Comparison of ENCODE assay signal across 8 mouse cellular contexts in genomic region chr7:30089405-30089804, GRCm38 (mm10). TPM values are rescaled to one million over a fixed set of nuclear protein-coding genes. Genes with fewer than 3 reads are reported as not detected.
DNase-seq lines count a peak whose midpoint lies in the region; ATAC-seq and TF ChIP-seq lines count a peak whose summit lies in the region.

No protein-coding gene starts in this region.

- DNase-seq in kidney, postnatal 10 days: no peak
- DNase-seq in embryonic facial prominence, embryonic 14.5 days (ENCODE audit: low spot score): no peak
- peak; percentile 20 for DNase-seq in induced T-regulatory cell, adult 2 months (ENCODE audit: low read depth)
- no peak for DNase-seq in adrenal gland, adult 8-10 months
- DNase-seq in urinary bladder, postnatal 4 days (ENCODE audit: low spot score in 2 of 2): no peak
- no peak for DNase-seq in adipocyte (ENCODE audit: low spot score)

- peaks cover 14% of the 10 kb centered on the region for H3K79me2 ChIP-seq in myocyte (ENCODE audit: control insufficient read depth, insufficient read depth)

- H3K36me3 ChIP-seq in kidney, embryonic 16.5 days (ENCODE audit: insufficient read depth, low read length): peaks cover 15% of the 10 kb centered on the region
- peaks cover 26% of the 10 kb centered on the region for H3K36me3 ChIP-seq in embryonic facial prominence, embryonic 14.5 days (ENCODE audit: control insufficient read depth, insufficient read depth, low read length)
- H3K36me3 ChIP-seq in myocyte (ENCODE audit: control insufficient read depth, insufficient read depth): no peaks in the 10 kb centered on the region

- peak overlapping the region; percentile 82 for H3K9ac ChIP-seq in kidney, embryonic 16.5 days (replicated peaks; ENCODE audit: low read length)
- peak overlapping the region; percentile 76 for H3K9ac ChIP-seq in embryonic facial prominence, embryonic 14.5 days (ENCODE audit: low read depth, low read length)

- ATAC-seq in kidney, embryonic 16.5 days (ENCODE audit: low FRiP score, low TSS enrichment): no peak
- ATAC-seq in embryonic facial prominence, embryonic 14.5 days (ENCODE audit: low read depth): no peak

- peak overlapping the region; percentile 80 for H3K4me3 ChIP-seq in kidney, embryonic 16.5 days (ENCODE audit: low read length)
- H3K4me3 ChIP-seq in embryonic facial prominence, embryonic 14.5 days (ENCODE audit: low read depth, low read length): peak overlapping the region; percentile 60
- peak overlapping the region; percentile 72 for H3K4me3 ChIP-seq in myocyte

- 11% methylated on average over 6 of the region's 6 CpGs for WGBS in kidney, embryonic 16.5 days
- WGBS in embryonic facial prominence, embryonic 14.5 days: 9% methylated on average over 6 of the region's 6 CpGs

- H3K4me1 ChIP-seq in kidney, embryonic 16.5 days (ENCODE audit: insufficient read depth, low read length): peaks cover 24% of the 10 kb centered on the region
- peaks cover 16% of the 10 kb centered on the region for H3K4me1 ChIP-seq in embryonic facial prominence, embryonic 14.5 days (ENCODE audit: control insufficient read depth, insufficient read depth, low read length)

- no peak overlapping the region for H3K27ac ChIP-seq in kidney, embryonic 16.5 days (ENCODE audit: low read length)
- H3K27ac ChIP-seq in embryonic facial prominence, embryonic 14.5 days (replicated peaks; ENCODE audit: low read depth, low read length): no peak overlapping the region

- no peaks in the 10 kb centered on the region for H3K27me3 ChIP-seq in kidney, embryonic 16.5 days (ENCODE audit: insufficient read depth, low read length)
- H3K27me3 ChIP-seq in embryonic facial prominence, embryonic 14.5 days (replicated peaks; ENCODE audit: control insufficient read depth, insufficient read depth, low read length): no peaks in the 10 kb centered on the region
- H3K27me3 ChIP-seq in myocyte (ENCODE audit: control insufficient read depth, insufficient read depth, insufficient read length): no peaks in the 10 kb centered on the region

- peak overlapping the region; percentile 85 for H3K4me2 ChIP-seq in kidney, embryonic 16.5 days (replicated peaks; ENCODE audit: low read depth, low read length)
- peak overlapping the region; percentile 74 for H3K4me2 ChIP-seq in embryonic facial prominence, embryonic 14.5 days (ENCODE audit: low read depth, low read length)
- H3K4me2 ChIP-seq in myocyte (ENCODE audit: low read depth): peak overlapping the region; percentile 80

- H3K9me3 ChIP-seq in kidney, embryonic 16.5 days (ENCODE audit: low read length): no peaks in the 10 kb centered on the region
- no peaks in the 10 kb centered on the region for H3K9me3 ChIP-seq in embryonic facial prominence, embryonic 14.5 days (ENCODE audit: control insufficient read depth, low read length)

- TF ChIP-seq POLR2A in myocyte (IDR thresholded peaks at IDR 0.05; ENCODE audit: insufficient read length, low read depth): no peak

- H3ac ChIP-seq in myocyte (ENCODE audit: control insufficient read depth, insufficient read length): peak overlapping the region; percentile 35

TF ChIP-seq in myocyte, 11 proteins besides CTCF, POLR2A, EP300 and RAD21:
- TF ChIP-seq POLR2AphosphoS2 (IDR thresholded peaks at IDR 0.05; ENCODE audit: insufficient read length, low read depth) (no peak), MAX (IDR thresholded peaks at IDR 0.05; ENCODE audit: low read depth) (no peak), TCF12 (IDR thresholded peaks at IDR 0.05; ENCODE audit: insufficient read depth, poor library complexity, severe bottlenecking) (no peak), MYOD1 (IDR thresholded peaks at IDR 0.05; ENCODE audit: control insufficient read depth in 1 of 3, insufficient read length in 2 of 3, low read depth in 2 of 3) (no peak), TCF3 (IDR thresholded peaks at IDR 0.05; ENCODE audit: insufficient read length, low read depth) (no peak), E2F4 (IDR thresholded peaks at IDR 0.05; ENCODE audit: insufficient read depth) (no peak), CEBPB (IDR thresholded peaks at IDR 0.05; ENCODE audit: insufficient read depth, poor library complexity, severe bottlenecking) (no peak), MYOG (IDR thresholded peaks at IDR 0.05; ENCODE audit: control insufficient read depth in 1 of 3, insufficient read depth in 1 of 3, insufficient read length in 2 of 3, low read depth in 2 of 3) (no peak), SRF (IDR thresholded peaks at IDR 0.05; ENCODE audit: control insufficient read depth, insufficient read length, low read depth) (no peak), REST (IDR thresholded peaks at IDR 0.05; ENCODE audit: insufficient read depth, insufficient read length) (no peak), USF1 (IDR thresholded peaks at IDR 0.05; ENCODE audit: low read depth) (no peak)
TF ChIP-seq in myocyte: peak in this region for 0.

RNA-seq across cellular contexts. Expression of gene Gm26920, which starts 0.8 kb away (rescaled TPM):
- 1.6 and 2.1 TPM in 2 replicates for polyA plus RNA-seq in kidney, embryonic 16.5 days (2015; fragmentation: Nextera tagmentation; extraction: Ambion mirVana)
- polyA plus RNA-seq in embryonic facial prominence, embryonic 14.5 days (2014; fragmentation: Nextera tagmentation; extraction: Ambion mirVana): 1.4 and 2.5 TPM in 2 replicates
- polyA plus RNA-seq in myocyte (2012; fragmentation: generic; extraction: Trizol): 0.32 TPM
- total RNA-seq in adrenal gland, adult 8-10 months (2022): 1 to 10 TPM in 1 of 4 experiments, under 1 TPM in 1, not detected in 2; 0.48 to 2.2 TPM

RNA-seq across cellular contexts. Expression of gene Zfp566, which starts 0.9 kb away (rescaled TPM):
- 12.5 and 13.6 TPM in 2 replicates for polyA plus RNA-seq in kidney, embryonic 16.5 days (2015; fragmentation: Nextera tagmentation; extraction: Ambion mirVana)
- polyA plus RNA-seq in embryonic facial prominence, embryonic 14.5 days (2014; fragmentation: Nextera tagmentation; extraction: Ambion mirVana): 7.9 and 11.2 TPM in 2 replicates
- 4.3 TPM for polyA plus RNA-seq in myocyte (2012; fragmentation: generic; extraction: Trizol)
- total RNA-seq in adrenal gland, adult 8-10 months (2022): 1 to 10 TPM; 1.9 to 4.7 (median 4.1) TPM

RNA-seq across cellular contexts. Expression of gene Zfp260, which starts 5.2 kb away (rescaled TPM):
- 112 and 116 TPM in 2 replicates for polyA plus RNA-seq in kidney, embryonic 16.5 days (2015; fragmentation: Nextera tagmentation; extraction: Ambion mirVana)
- polyA plus RNA-seq in embryonic facial prominence, embryonic 14.5 days (2014; fragmentation: Nextera tagmentation; extraction: Ambion mirVana): 136 and 141 TPM in 2 replicates
- polyA plus RNA-seq in myocyte (2012; fragmentation: generic; extraction: Trizol): 11.3 TPM
- total RNA-seq in adrenal gland, adult 8-10 months (2022): 10 to 100 TPM; 39.9 to 66.1 (median 44.5) TPM

RNA-seq across cellular contexts. Expression of gene Zfp82, which starts 16.7 kb away (rescaled TPM):
- polyA plus RNA-seq in kidney, embryonic 16.5 days (2015; fragmentation: Nextera tagmentation; extraction: Ambion mirVana): 5.8 and 6.6 TPM in 2 replicates
- polyA plus RNA-seq in embryonic facial prominence, embryonic 14.5 days (2014; fragmentation: Nextera tagmentation; extraction: Ambion mirVana): 6.4 and 7.0 TPM in 2 replicates
- 2.8 TPM for polyA plus RNA-seq in myocyte (2012; fragmentation: generic; extraction: Trizol)
- total RNA-seq in adrenal gland, adult 8-10 months (2022): 1 to 10 TPM in 3 of 4 experiments, under 1 TPM in 1; 0.86 to 3.3 (median 2.8) TPM

RNA-seq across cellular contexts. Expression of gene Zfp382, which starts 32.3 kb away (rescaled TPM):
- 11.7 and 12.0 TPM in 2 replicates for polyA plus RNA-seq in kidney, embryonic 16.5 days (2015; fragmentation: Nextera tagmentation; extraction: Ambion mirVana)
- polyA plus RNA-seq in embryonic facial prominence, embryonic 14.5 days (2014; fragmentation: Nextera tagmentation; extraction: Ambion mirVana): 5.8 and 6.5 TPM in 2 replicates
- polyA plus RNA-seq in myocyte (2012; fragmentation: generic; extraction: Trizol): 1.1 TPM
- 1 to 10 TPM; 3.6 to 5.7 (median 4.5) TPM for total RNA-seq in adrenal gland, adult 8-10 months (2022)
